Mouse (Mus musculus): Measurements from ENCODE around the gene Tpcn1.

DNA sequence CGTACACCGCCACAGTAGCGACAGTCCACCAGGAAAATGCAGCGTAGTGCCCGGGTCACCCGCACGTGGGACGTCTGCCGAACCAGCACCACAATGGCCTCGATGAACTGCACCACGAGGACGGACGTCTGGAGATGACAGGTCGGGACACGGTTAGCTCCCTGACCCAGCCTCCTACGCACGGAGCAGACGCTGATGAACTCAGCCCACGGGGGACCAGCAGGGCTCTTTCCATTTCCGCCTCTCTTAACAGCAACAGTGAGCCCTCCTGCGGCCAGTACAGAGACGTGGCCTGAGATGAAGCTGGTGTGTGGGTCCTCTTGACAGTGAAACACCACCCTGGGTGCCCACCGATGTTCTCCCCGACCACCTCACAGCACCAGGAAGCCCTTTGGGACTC is 32.6 kb downstream of the Tpcn1 start:
- TF ChIP-seq HCFC1 (IDR thresholded peaks at IDR 0.05; ENCODE audit: borderline replicate concordance, insufficient read depth, low read length) = no peak
- TF ChIP-seq CHD2 (IDR thresholded peaks at IDR 0.05; ENCODE audit: low read depth, low read length) = no peak
- no peak for TF ChIP-seq ZC3H11A (IDR thresholded peaks at IDR 0.05; ENCODE audit: borderline replicate concordance, low read depth, low read length)
- TF ChIP-seq MAFK (IDR thresholded peaks at IDR 0.05; ENCODE audit: insufficient read depth, low read depth, low read length) = no peak
- no peak for TF ChIP-seq ZNF384 (IDR thresholded peaks at IDR 0.05; ENCODE audit: low read depth, low read length)
